Mouse (Mus musculus): ENCODE measurements around the gene 4931409K22Rik.

- TF ChIP-seq POLR2A (IDR thresholded peaks at IDR 0.05; ENCODE audit: control insufficient read depth, extremely low read depth, insufficient read depth, low read length, poor library complexity) (no peak), CTCF (IDR thresholded peaks at IDR 0.05; ENCODE audit: borderline replicate concordance, control insufficient read depth, extremely low read depth, insufficient read depth, low read length, poor library complexity) (no peak)
Observed at GRCm38 (mm10) chr5:24601911-24602750, 45.5 kb upstream of the 4931409K22Rik start.
